Mouse (Mus musculus): Measurements from ENCODE around the gene Rbbp7. TPM values are rescaled to one million over a fixed set of nuclear protein-coding genes. Genes with fewer than 3 reads are reported as not detected.

The Rbbp7 gene
- polyA plus RNA-seq, 1 experiment from 2014 or later: 214 TPM

- peak overlapping the region; percentile 81 for H3K27ac ChIP-seq (replicated peaks; ENCODE audit: low read depth, low read length)
- no peaks in the 10 kb centered on the region for H3K36me3 ChIP-seq (ENCODE audit: control insufficient read depth, insufficient read depth, low read length)
- 50% methylated on average over 9 of the region's 9 CpGs for WGBS
- H3K9me3 ChIP-seq (ENCODE audit: control insufficient read depth, low read length): no peaks in the 10 kb centered on the region
- ATAC-seq (ENCODE audit: low FRiP score, low TSS enrichment) (peak; percentile 41), DNase-seq (no peak)
- H3K4me3 ChIP-seq (replicated peaks; ENCODE audit: low read depth, low read length): peak overlapping the region; percentile 42
- H3K9ac ChIP-seq (replicated peaks; ENCODE audit: low read length): no peak overlapping the region; the same call in 1 of the 2 replicates
- H3K27me3 ChIP-seq (ENCODE audit: control insufficient read depth, insufficient read depth, low read length): no peaks in the 10 kb centered on the region
- peak overlapping the region; percentile 59 for H3K4me2 ChIP-seq (ENCODE audit: low read length)
- no peaks in the 10 kb centered on the region for H3K4me1 ChIP-seq (ENCODE audit: control insufficient read depth, insufficient read depth, low read length)
Measured at GRCm38 (mm10) chrX:162736140-162736659, 24.0 kb upstream of the Rbbp7 start.

GRCm38 (mm10) chrX:162748696-162749420 lies 11.3 kb upstream of the Rbbp7 start:
- no peaks in the 10 kb centered on the region for H3K9me3 ChIP-seq (ENCODE audit: control insufficient read depth, low read length)
- no peaks in the 10 kb centered on the region for H3K27me3 ChIP-seq (ENCODE audit: control insufficient read depth, insufficient read depth, low read length)
- H3K4me1 ChIP-seq (ENCODE audit: control insufficient read depth, insufficient read depth, low read length): no peaks in the 10 kb centered on the region
- 59% methylated on average over 9 of the region's 9 CpGs for WGBS
- H3K4me2 ChIP-seq (ENCODE audit: low read length): no peak overlapping the region
- no peak for DNase-seq
- H3K27ac ChIP-seq (replicated peaks; ENCODE audit: low read depth, low read length): no peak overlapping the region
- no peak overlapping the region for H3K4me3 ChIP-seq (replicated peaks; ENCODE audit: low read depth, low read length)
- H3K9ac ChIP-seq (replicated peaks; ENCODE audit: low read length): no peak overlapping the region
- ATAC-seq (ENCODE audit: low FRiP score, low TSS enrichment): no peak
- no peaks in the 10 kb centered on the region for H3K36me3 ChIP-seq (ENCODE audit: control insufficient read depth, insufficient read depth, low read length)

- no peaks in the 10 kb centered on the region for H3K9me3 ChIP-seq (ENCODE audit: control insufficient read depth, low read length)
- no peak overlapping the region for H3K4me2 ChIP-seq (ENCODE audit: low read length)
- no peaks in the 10 kb centered on the region for H3K36me3 ChIP-seq (ENCODE audit: control insufficient read depth, insufficient read depth, low read length)
- no peak overlapping the region for H3K4me3 ChIP-seq (replicated peaks; ENCODE audit: low read depth, low read length)
- DNase-seq (no peak), ATAC-seq (ENCODE audit: low FRiP score, low TSS enrichment) (no peak)
- H3K27ac ChIP-seq (replicated peaks; ENCODE audit: low read depth, low read length): no peak overlapping the region
- no peaks in the 10 kb centered on the region for H3K4me1 ChIP-seq (ENCODE audit: control insufficient read depth, insufficient read depth, low read length)
- 91% methylated on average over 2 of the region's 2 CpGs for WGBS
- H3K27me3 ChIP-seq (ENCODE audit: control insufficient read depth, insufficient read depth, low read length): no peaks in the 10 kb centered on the region
- H3K9ac ChIP-seq (replicated peaks; ENCODE audit: low read length): no peak overlapping the region
Measured at GRCm38 (mm10) chrX:162752418-162752817, 7.8 kb upstream of the Rbbp7 start.

GRCm38 (mm10) chrX:162754314-162754713 lies 5.9 kb upstream of the Rbbp7 start:
- ATAC-seq (ENCODE audit: low FRiP score, low TSS enrichment) (no peak), DNase-seq (no peak)
- Histone ChIP-seq H3K27me3 (ENCODE audit: control insufficient read depth, insufficient read depth, low read length) (no peaks in the 10 kb centered on the region), H3K27ac (replicated peaks; ENCODE audit: low read depth, low read length) (no peak overlapping the region), H3K4me2 (ENCODE audit: low read length) (no peak overlapping the region), H3K36me3 (ENCODE audit: control insufficient read depth, insufficient read depth, low read length) (no peaks in the 10 kb centered on the region), H3K9me3 (ENCODE audit: control insufficient read depth, low read length) (no peaks in the 10 kb centered on the region), H3K9ac (replicated peaks; ENCODE audit: low read length) (no peak overlapping the region), H3K4me3 (replicated peaks; ENCODE audit: low read depth, low read length) (no peak overlapping the region), H3K4me1 (ENCODE audit: control insufficient read depth, insufficient read depth, low read length) (peaks cover 5% of the 10 kb centered on the region; the same call in 1 of the 2 replicates)
- WGBS: 85% methylated on average over 4 of the region's 4 CpGs

GRCm38 (mm10) chrX:162756058-162756457 lies 4.1 kb upstream of the Rbbp7 start:
- no peak overlapping the region for H3K4me3 ChIP-seq (replicated peaks; ENCODE audit: low read depth, low read length)
- peaks cover 6% of the 10 kb centered on the region; the same call in 1 of the 2 replicates for H3K4me1 ChIP-seq (ENCODE audit: control insufficient read depth, insufficient read depth, low read length)
- no peak overlapping the region for H3K27ac ChIP-seq (replicated peaks; ENCODE audit: low read depth, low read length)
- no peak overlapping the region for H3K4me2 ChIP-seq (ENCODE audit: low read length)
- no peak overlapping the region for H3K9ac ChIP-seq (replicated peaks; ENCODE audit: low read length)
- no peaks in the 10 kb centered on the region for H3K36me3 ChIP-seq (ENCODE audit: control insufficient read depth, insufficient read depth, low read length)
- DNase-seq: no peak
- ATAC-seq (ENCODE audit: low FRiP score, low TSS enrichment): no peak
- no peaks in the 10 kb centered on the region for H3K27me3 ChIP-seq (ENCODE audit: control insufficient read depth, insufficient read depth, low read length)
- WGBS: 40% methylated on average over 7 of the region's 7 CpGs
- H3K9me3 ChIP-seq (ENCODE audit: control insufficient read depth, low read length): no peaks in the 10 kb centered on the region

GRCm38 (mm10) chrX:162759251-162760114 lies 719 bp upstream of the Rbbp7 start:
- WGBS: 26% methylated on average over 32 of the region's 32 CpGs
- no peaks in the 10 kb centered on the region for H3K9me3 ChIP-seq (ENCODE audit: control insufficient read depth, low read length)
- peaks cover 6% of the 10 kb centered on the region; the same call in 1 of the 2 replicates for H3K4me1 ChIP-seq (ENCODE audit: control insufficient read depth, insufficient read depth, low read length)
- peak overlapping the region; percentile 50 for H3K9ac ChIP-seq (replicated peaks; ENCODE audit: low read length)
- ATAC-seq (ENCODE audit: low FRiP score, low TSS enrichment) (no peak), DNase-seq (peak; percentile 6)
- no peaks in the 10 kb centered on the region for H3K27me3 ChIP-seq (ENCODE audit: control insufficient read depth, insufficient read depth, low read length)
- H3K27ac ChIP-seq (replicated peaks; ENCODE audit: low read depth, low read length): peak overlapping the region; percentile 91
- no peaks in the 10 kb centered on the region for H3K36me3 ChIP-seq (ENCODE audit: control insufficient read depth, insufficient read depth, low read length)
- H3K4me3 ChIP-seq (replicated peaks; ENCODE audit: low read depth, low read length): peak overlapping the region; percentile 53
- peak overlapping the region; percentile 53 for H3K4me2 ChIP-seq (ENCODE audit: low read length)

GRCm38 (mm10) chrX:162760958-162761515 lies 835 bp downstream of the Rbbp7 start:
- 26% methylated on average over 47 of the region's 50 CpGs for WGBS
- peaks cover 6% of the 10 kb centered on the region; the same call in 1 of the 2 replicates for H3K4me1 ChIP-seq (ENCODE audit: control insufficient read depth, insufficient read depth, low read length)
- peak overlapping the region; percentile 53 for H3K4me3 ChIP-seq (replicated peaks; ENCODE audit: low read depth, low read length)
- H3K27ac ChIP-seq (replicated peaks; ENCODE audit: low read depth, low read length): peak overlapping the region; percentile 85
- no peaks in the 10 kb centered on the region for H3K9me3 ChIP-seq (ENCODE audit: control insufficient read depth, low read length)
- peak; percentile 9 for ATAC-seq (ENCODE audit: low FRiP score, low TSS enrichment)
- peak overlapping the region; percentile 60 for H3K4me2 ChIP-seq (ENCODE audit: low read length)
- H3K36me3 ChIP-seq (ENCODE audit: control insufficient read depth, insufficient read depth, low read length): no peaks in the 10 kb centered on the region
- peak; percentile 39 for DNase-seq
- H3K27me3 ChIP-seq (ENCODE audit: control insufficient read depth, insufficient read depth, low read length): no peaks in the 10 kb centered on the region
- peak overlapping the region; percentile 58 for H3K9ac ChIP-seq (replicated peaks; ENCODE audit: low read length)

- peak overlapping the region; percentile 53 for H3K4me3 ChIP-seq (replicated peaks; ENCODE audit: low read depth, low read length)
- no peaks in the 10 kb centered on the region for H3K36me3 ChIP-seq (ENCODE audit: control insufficient read depth, insufficient read depth, low read length)
- no peak overlapping the region for H3K27ac ChIP-seq (replicated peaks; ENCODE audit: low read depth, low read length)
- ATAC-seq (ENCODE audit: low FRiP score, low TSS enrichment) (no peak), DNase-seq (peak; percentile 23)
- H3K4me2 ChIP-seq (ENCODE audit: low read length): peak overlapping the region; percentile 60
- no peaks in the 10 kb centered on the region for H3K27me3 ChIP-seq (ENCODE audit: control insufficient read depth, insufficient read depth, low read length)
- H3K4me1 ChIP-seq (ENCODE audit: control insufficient read depth, insufficient read depth, low read length): peaks cover 6% of the 10 kb centered on the region; the same call in 1 of the 2 replicates
- no peak overlapping the region for H3K9ac ChIP-seq (replicated peaks; ENCODE audit: low read length)
- no peaks in the 10 kb centered on the region for H3K9me3 ChIP-seq (ENCODE audit: control insufficient read depth, low read length)
- WGBS: 49% methylated on average over 9 of the region's 9 CpGs
Measured at GRCm38 (mm10) chrX:162761716-162762395, 1.7 kb downstream of the Rbbp7 start.
